Mouse (Mus musculus) thymus, postnatal 25 days (tissue): ENCODE measurements at regions not wholly inside any gene's neighbourhood (a gene's known extent, or its start where the extent isn't known, plus 50 kb on each side); places are given as distances from the start of the nearest gene placed in this dataset.
"Not testable (repeated sequence)": the region's sequence is repeated elsewhere in the genome, so short reads cannot be mapped to it uniquely, and the experiment has no call there.

Source experiments
- DNase-seq: peaks from one replicate; pipeline ENCODE4 v3.0.0; 2022

- no peak for DNase-seq
These were observed 72.5 kb upstream of the Ccdc122 start for GRCm38 (mm10) chr14:76964046-76964445.

- DNase-seq = no peak
These were observed 77.7 kb upstream of the Ccdc122 start for GRCm38 (mm10) chr14:76958875-76959274.

- no peak for DNase-seq
These were observed 79.4 kb upstream of the Ccdc122 start for GRCm38 (mm10) chr14:76957136-76957535.

- DNase-seq = no peak
These were observed 83.4 kb upstream of the Ccdc122 start for GRCm38 (mm10) chr14:76953171-76953570.

GRCm38 (mm10) chr14:76951450-76951849, 85.1 kb upstream of the Ccdc122 start:
- DNase-seq = no peak

GRCm38 (mm10) chr14:76949388-76949787, 87.2 kb upstream of the Ccdc122 start:
- DNase-seq = no peak

- no peak for DNase-seq
These were observed 87.6 kb upstream of the Ccdc122 start for GRCm38 (mm10) chr14:76948948-76949347.

GRCm38 (mm10) chr14:76948481-76948880, 88.1 kb upstream of the Ccdc122 start:
- no peak for DNase-seq

- no peak for DNase-seq
These were observed 89.4 kb upstream of the Ccdc122 start for GRCm38 (mm10) chr14:76947148-76947547.

- DNase-seq = no peak
These were observed 90.9 kb upstream of the Ccdc122 start for GRCm38 (mm10) chr14:76945626-76946025.

GRCm38 (mm10) chr14:76941474-76942212, 94.9 kb upstream of the Ccdc122 start:
- no peak for DNase-seq

GRCm38 (mm10) chr14:76940507-76940906, 96.1 kb upstream of the Ccdc122 start:
- no peak for DNase-seq

GRCm38 (mm10) chr14:76936671-76937070, 99.9 kb upstream of the Ccdc122 start:
- DNase-seq = no peak

- DNase-seq = not testable (repeated sequence)
These were observed 100.5 kb upstream of the Ccdc122 start for GRCm38 (mm10) chr14:76936051-76936450.

- no peak for DNase-seq
These were observed 101.1 kb upstream of the Ccdc122 start for GRCm38 (mm10) chr14:76935453-76935852.

GRCm38 (mm10) chr14:76932890-76933289, 103.7 kb upstream of the Ccdc122 start:
- no peak for DNase-seq

- DNase-seq = no peak
These were observed 105.2 kb upstream of the Ccdc122 start for GRCm38 (mm10) chr14:76931398-76931797.

GRCm38 (mm10) chr14:76929562-76929961, 107.0 kb upstream of the Ccdc122 start:
- no peak for DNase-seq

- no peak for DNase-seq
These were observed 107.9 kb upstream of the Ccdc122 start for GRCm38 (mm10) chr14:76928706-76929105.

- DNase-seq = no peak
These were observed 109.2 kb upstream of the Ccdc122 start for GRCm38 (mm10) chr14:76927245-76927806.

GRCm38 (mm10) chr14:76926416-76926815, 110.2 kb upstream of the Ccdc122 start:
- DNase-seq = no peak

GRCm38 (mm10) chr14:76922399-76922939, 114.1 kb upstream of the Ccdc122 start:
- no peak for DNase-seq

GRCm38 (mm10) chr14:76918091-76918490, 118.5 kb upstream of the Ccdc122 start:
- no peak for DNase-seq

GRCm38 (mm10) chr14:76917139-76917929, 119.2 kb upstream of the Ccdc122 start:
- no peak for DNase-seq
